Mouse (Mus musculus): ENCODE data around the gene Glyctk.
A peak's percentile ranks its signal among the peaks of the same experiment; 100 is the strongest.

Gene Glyctk

GRCm38 (mm10) chr9:106158037-106158491, at the start of gene Glyctk:
Gene Glyctk, minus strand, starts transcription at chr9:106158138.
- DNase-seq (ENCODE audit: low spot score), result no peak

- DNase-seq (ENCODE audit: low spot score), result no peak
These were observed 48.6 kb upstream of the Glyctk start for GRCm38 (mm10) chr9:106206515-106206914.

GRCm38 (mm10) chr9:106205713-106206290, 47.9 kb upstream of the Glyctk start:
- no peak for DNase-seq (ENCODE audit: low spot score)

GRCm38 (mm10) chr9:106203990-106204851, 46.3 kb upstream of the Glyctk start:
- no peak for DNase-seq (ENCODE audit: low spot score)

GRCm38 (mm10) chr9:106202819-106203636, 45.1 kb upstream of the Glyctk start, which contains the start of gene Twf2:
Gene Twf2, plus strand, starts transcription at chr9:106203108.
- peak; percentile 93 for DNase-seq (ENCODE audit: low spot score)

GRCm38 (mm10) chr9:106201895-106202294, 44.0 kb upstream of the Glyctk start:
- no peak for DNase-seq (ENCODE audit: low spot score)

- no peak for DNase-seq (ENCODE audit: low spot score)
These were observed 41.8 kb upstream of the Glyctk start, which contains the start of gene Ppm1m for GRCm38 (mm10) chr9:106199535-106200272. Gene Ppm1m, minus strand, starts transcription at chr9:106199746.

GRCm38 (mm10) chr9:106198962-106199458, 41.1 kb upstream of the Glyctk start:
- peak; percentile 66 for DNase-seq (ENCODE audit: low spot score)

- no peak for DNase-seq (ENCODE audit: low spot score)
These were observed 39.8 kb upstream of the Glyctk start for GRCm38 (mm10) chr9:106197732-106198131.

- DNase-seq (ENCODE audit: low spot score), result no peak
These were observed 39.3 kb upstream of the Glyctk start for GRCm38 (mm10) chr9:106197081-106197713.

GRCm38 (mm10) chr9:106195693-106196092, 37.8 kb upstream of the Glyctk start:
- DNase-seq (ENCODE audit: low spot score), result no peak

- DNase-seq (ENCODE audit: low spot score), result no peak
These were observed 36.2 kb upstream of the Glyctk start for GRCm38 (mm10) chr9:106193930-106194807.

GRCm38 (mm10) chr9:106192998-106193397, 35.1 kb upstream of the Glyctk start:
- DNase-seq (ENCODE audit: low spot score), result no peak

GRCm38 (mm10) chr9:106192024-106192423, 34.1 kb upstream of the Glyctk start:
- no peak for DNase-seq (ENCODE audit: low spot score)

- no peak for DNase-seq (ENCODE audit: low spot score)
These were observed 33.4 kb upstream of the Glyctk start for GRCm38 (mm10) chr9:106191355-106191754.

- no peak for DNase-seq (ENCODE audit: low spot score)
These were observed 26.1 kb upstream of the Glyctk start for GRCm38 (mm10) chr9:106183996-106184395.

GRCm38 (mm10) chr9:106182146-106182545, 24.2 kb upstream of the Glyctk start:
- no peak for DNase-seq (ENCODE audit: low spot score)

- no peak for DNase-seq (ENCODE audit: low spot score)
These were observed 22.0 kb upstream of the Glyctk start for GRCm38 (mm10) chr9:106179964-106180363.

- no peak for DNase-seq (ENCODE audit: low spot score)
These were observed 21.5 kb upstream of the Glyctk start for GRCm38 (mm10) chr9:106179454-106179853.

- no peak for DNase-seq (ENCODE audit: low spot score)
These were observed 19.9 kb upstream of the Glyctk start for GRCm38 (mm10) chr9:106177799-106178198.

Data from retina, embryonic 14.5 days (tissue).